Mouse (Mus musculus): Measurements from ENCODE around the gene Mrgpra9. TPM values are rescaled to one million over a fixed set of nuclear protein-coding genes. Genes with fewer than 3 reads are reported as not detected.
"Not testable (repeated sequence)": the region's sequence is repeated elsewhere in the genome, so short reads cannot be mapped to it uniquely, and the experiment has no call there.

The Mrgpra9 gene
- total RNA-seq (2018; cell fraction: chromatin; rRNA removed): not detected
- total RNA-seq (2018; cell fraction: cytosol; rRNA removed): not detected
- not detected for total RNA-seq (2018; cell fraction: nucleus; rRNA removed)
- not detected in 3 replicates for polyA plus RNA-seq (2018)

DNA sequence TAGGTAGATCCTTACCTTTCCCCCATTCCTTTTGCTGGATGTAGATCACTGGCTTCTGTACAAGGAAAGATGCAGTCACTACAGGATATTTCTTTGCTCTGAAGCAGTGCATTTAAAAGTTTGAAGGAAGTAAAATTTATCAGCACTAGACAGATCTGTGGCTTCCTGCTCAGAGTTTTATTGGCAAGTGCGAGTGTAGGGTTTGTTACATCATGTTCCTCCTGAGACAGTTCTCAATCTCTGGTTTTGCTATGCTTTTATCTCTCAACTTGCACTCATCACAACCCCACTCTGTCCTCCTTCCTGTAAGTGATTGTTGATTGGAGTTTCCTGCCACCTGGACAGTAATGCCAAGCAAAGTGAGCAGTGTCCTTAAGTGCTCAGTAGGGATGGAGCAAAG, at the start of gene Mrgpra9:
Gene Mrgpra9, minus strand, starts transcription at position 79 of the 400 bp plus-strand sequence.
- Histone ChIP-seq H3K27ac (no peak within 1 kb of the TSS), H3K36me3 (ENCODE audit: inconsistent target) (no peaks in the 10 kb centered on the region), H3K79me2 (ENCODE audit: inconsistent target) (no peaks in the 10 kb centered on the region), H3K4me3 (ENCODE audit: inconsistent target) (no peak within 1 kb of the TSS)
- whole genome bisulfite sequencing (ENCODE audit: missing documents): 0% methylated on average over 1 of the region's 1 CpGs

DNA sequence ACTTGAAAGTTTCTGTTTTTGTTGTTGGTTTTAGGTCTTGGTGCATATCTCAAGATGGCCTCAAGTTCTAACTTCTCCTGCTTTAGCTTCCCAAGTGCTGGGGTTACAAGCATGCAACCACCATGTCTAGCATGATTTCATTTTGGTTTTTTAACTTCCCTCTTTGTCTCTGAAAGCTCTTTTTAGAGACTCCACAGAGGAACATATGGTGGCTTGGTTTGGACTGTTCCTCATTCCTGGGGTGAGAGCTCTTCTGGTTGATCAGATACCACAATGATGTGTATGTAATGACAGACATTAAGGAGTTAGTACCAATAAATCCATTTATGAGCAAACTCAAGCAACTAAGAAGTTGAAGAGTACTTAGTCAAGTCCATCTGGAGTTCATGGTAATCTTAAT, 47.0 kb upstream of the Mrgpra9 start:
- not testable (repeated sequence) for H3K36me3 ChIP-seq (ENCODE audit: inconsistent target); H3K4me3 ChIP-seq (ENCODE audit: inconsistent target); H3K79me2 ChIP-seq (ENCODE audit: inconsistent target); H3K27ac ChIP-seq

DNA sequence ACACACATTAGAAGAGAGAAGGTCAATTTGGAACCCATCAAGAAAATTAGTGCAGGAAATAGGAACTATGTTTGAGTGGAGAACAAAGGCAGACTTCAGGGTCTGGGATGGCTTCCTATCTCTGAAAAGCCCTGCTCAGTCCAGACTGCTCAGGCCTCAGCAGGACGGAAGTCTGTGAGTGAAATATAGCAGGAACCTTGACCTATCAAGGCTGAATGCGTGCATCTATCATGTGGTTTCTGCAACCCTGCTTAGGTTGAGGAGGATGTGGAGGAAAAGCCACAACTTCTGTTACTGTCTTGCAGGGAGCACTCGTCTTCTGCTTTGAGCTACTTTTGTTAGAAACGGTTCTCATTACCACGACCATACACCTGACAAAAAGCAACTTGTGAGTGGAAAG, 18.9 kb upstream of the Mrgpra9 start:
- not testable (repeated sequence) for H3K79me2 ChIP-seq (ENCODE audit: inconsistent target); H3K27ac ChIP-seq; H3K4me3 ChIP-seq (ENCODE audit: inconsistent target); H3K36me3 ChIP-seq (ENCODE audit: inconsistent target)
- 43% methylated on average over 5 of the region's 5 CpGs for WGBS (ENCODE audit: missing documents)

DNA sequence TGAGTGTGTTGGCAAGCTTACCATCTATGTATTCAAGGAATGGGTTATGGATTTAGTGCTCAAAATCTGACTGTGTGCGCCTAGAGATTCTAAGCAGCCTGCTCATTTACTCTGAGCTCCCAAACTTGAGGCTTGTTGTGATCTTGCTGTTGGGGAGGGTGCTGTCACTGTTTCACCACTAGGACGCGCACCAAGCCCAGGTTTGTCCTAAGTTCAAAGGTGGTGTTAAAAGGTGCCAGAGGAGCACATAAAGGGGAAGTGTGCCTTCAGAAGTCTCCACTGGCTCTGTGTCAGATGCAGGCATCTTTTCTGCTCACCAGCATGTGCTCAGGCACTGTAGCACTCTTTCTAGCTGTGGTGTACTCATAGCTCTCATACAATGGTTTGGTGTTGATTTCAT, 8.0 kb downstream of the Mrgpra9 start:
- 60% methylated on average over 3 of the region's 3 CpGs for WGBS (ENCODE audit: missing documents)
- no peak overlapping the region for H3K27ac ChIP-seq
- H3K36me3 ChIP-seq (ENCODE audit: inconsistent target): no peaks in the 10 kb centered on the region
- no peak overlapping the region for H3K4me3 ChIP-seq (ENCODE audit: inconsistent target)
- no peaks in the 10 kb centered on the region for H3K79me2 ChIP-seq (ENCODE audit: inconsistent target)

DNA sequence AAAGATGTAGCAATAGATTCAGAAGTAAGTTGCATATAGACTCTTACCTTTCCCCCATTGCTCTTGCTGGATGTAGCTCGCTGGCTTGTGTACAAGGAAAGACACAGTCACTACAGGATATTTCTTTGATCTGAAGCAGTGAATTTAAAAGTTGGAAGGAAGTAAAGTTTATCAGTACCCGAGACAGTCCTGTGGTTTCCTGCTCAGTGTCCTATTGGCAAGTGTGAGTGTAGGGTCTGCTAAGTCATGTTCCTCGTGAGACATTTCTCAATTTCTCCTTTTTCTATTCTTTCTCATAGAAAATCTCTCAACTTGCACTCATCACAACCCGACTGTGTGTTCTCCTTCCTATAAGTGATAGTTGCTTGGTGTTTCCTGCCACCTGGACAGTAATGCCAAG, 47.8 kb downstream of the Mrgpra9 start, which contains the start of gene Mrgpra6:
Gene Mrgpra6, minus strand, starts transcription at position 91 of the 400 bp plus-strand sequence.
- Histone ChIP-seq H3K36me3 (ENCODE audit: inconsistent target) (no peaks in the 10 kb centered on the region), H3K4me3 (ENCODE audit: inconsistent target) (no peak within 1 kb of the TSS), H3K79me2 (ENCODE audit: inconsistent target) (no peaks in the 10 kb centered on the region), H3K27ac (no peak within 1 kb of the TSS)
- 6% methylated on average over 4 of the region's 4 CpGs for WGBS (ENCODE audit: missing documents)

DNA sequence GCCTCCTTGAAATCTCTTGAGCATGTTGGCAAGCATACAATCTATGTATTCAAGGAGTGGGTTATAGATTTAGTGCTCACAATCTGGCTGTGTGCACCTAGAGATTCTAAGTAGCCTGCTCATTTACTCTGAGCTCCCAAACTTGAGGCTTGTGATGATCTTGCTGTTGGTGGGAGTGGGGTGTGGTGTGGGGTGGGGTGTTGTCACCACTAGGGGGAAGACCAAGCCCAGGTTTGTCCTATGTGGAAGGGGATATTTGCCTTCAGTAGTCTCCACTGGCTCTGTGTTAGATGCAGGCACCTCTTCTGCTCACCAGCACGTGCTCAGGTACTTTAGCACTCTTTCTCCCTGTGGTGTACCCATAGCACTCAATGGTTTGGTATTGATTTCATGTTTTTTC, 57.4 kb downstream of the Mrgpra9 start:
- no peaks in the 10 kb centered on the region for H3K36me3 ChIP-seq (ENCODE audit: inconsistent target)
- no peak overlapping the region for H3K27ac ChIP-seq
- WGBS (ENCODE audit: missing documents): 50% methylated on average over 1 of the region's 1 CpGs
- H3K4me3 ChIP-seq (ENCODE audit: inconsistent target): no peak overlapping the region
- H3K79me2 ChIP-seq (ENCODE audit: inconsistent target): no peaks in the 10 kb centered on the region

Other genes starting within 250 kb of the Mrgpra9 start
- gene Spty2d1, start 244.4 kb downstream of the Mrgpra9 start, polyA plus RNA-seq (2018): 14.1 to 25.5 TPM (median 17.6 TPM) in 3 replicates
- 125 to 195 TPM (median 135 TPM) in 3 replicates for gene Tmem86a, start 202.2 kb downstream of the Mrgpra9 start, polyA plus RNA-seq (2018)
- gene Ptpn5, start 119.2 kb downstream of the Mrgpra9 start, polyA plus RNA-seq (2018): not detected in 3 replicates
- not detected in 3 replicates for gene Mrgpra6, start 47.9 kb downstream of the Mrgpra9 start, polyA plus RNA-seq (2018)
- not detected in 3 replicates for gene Mrgpra1, start 101.4 kb upstream of the Mrgpra9 start, polyA plus RNA-seq (2018)
- not detected in 3 replicates for gene Mrgpra2a, start 199.3 kb upstream of the Mrgpra9 start, polyA plus RNA-seq (2018)